Mouse (Mus musculus) CH12.LX (cell line): Measurements from ENCODE around the gene Gcnt1. TPM values are rescaled to one million over a fixed set of nuclear protein-coding genes. Genes with fewer than 3 reads are reported as not detected.

Experiments used
- DNase-seq: peaks from one replicate; pipeline ENCODE4 v3.0.0-alpha.2; 2013; ENCODE audit errors: extremely low read depth
- H3K27ac ChIP-seq: 2 replicates; pipeline ENCODE4 v1.5.1; 2012; ENCODE audit warnings: low read depth, mild to moderate bottlenecking, control low read depth, moderate library complexity; ENCODE audit not compliant: insufficient read depth
- H3K27me3 ChIP-seq: replicated peaks from 2 replicates; pipeline ENCODE3; 2012; ENCODE audit warnings: inconsistent platforms
- H3K36me3 ChIP-seq, 2 experiments: replicated peaks in 1 of 2; 2 replicates each; pipeline versions ENCODE3 to v1.6.1; 2012; ENCODE audit warnings: inconsistent platforms in 1 of 2, low read length in 1 of 2, mild to moderate bottlenecking in 1 of 2, mixed read lengths in 1 of 2, moderate library complexity in 1 of 2; ENCODE audit not compliant: control insufficient read depth in 1 of 2, insufficient read depth in 1 of 2
- H3K4me1 ChIP-seq, 2 experiments: 2 replicates each; pipeline ENCODE4 v1.6.1; 2012; ENCODE audit warnings: inconsistent platforms in 1 of 2, moderate library complexity in 1 of 2; ENCODE audit not compliant: insufficient read depth in 2 of 2, control insufficient read depth in 1 of 2
- H3K4me2 ChIP-seq: 2 replicates; pipeline ENCODE4 v1.6.1; 2012; ENCODE audit warnings: low read depth, mild to moderate bottlenecking, control low read depth; ENCODE audit not compliant: poor library complexity, insufficient read depth, severe bottlenecking
- H3K4me3 ChIP-seq, 3 experiments: fragments of 150-350 bp in 1 of 3; sonication (generic) in 1 of 3; replicated peaks in 1 of 3; 2 replicates each; pipeline versions ENCODE3 to v1.5.1; 2011 to 2012; ENCODE audit warnings: low read depth in 2 of 3, low read length in 2 of 3, mild to moderate bottlenecking in 2 of 3, moderate library complexity in 2 of 3, control low read depth in 1 of 3, improper control_type of control experiment in 1 of 3, inconsistent platforms in 1 of 3, mixed read lengths in 1 of 3; ENCODE audit not compliant: poor library complexity in 1 of 3
- H3K79me2 ChIP-seq: replicated peaks from 2 replicates; pipeline ENCODE4 v1.6.1; 2012; ENCODE audit warnings: mild to moderate bottlenecking, moderate library complexity; ENCODE audit not compliant: control insufficient read depth, poor library complexity, insufficient read depth, severe bottlenecking; ENCODE audit errors: extremely low read depth
- H3K9ac ChIP-seq: 2 replicates; pipeline ENCODE4 v1.6.1; 2012; ENCODE audit warnings: low read depth, mild to moderate bottlenecking, control low read depth, moderate library complexity; ENCODE audit not compliant: insufficient read depth
- H3K9me3 ChIP-seq: replicated peaks from 2 replicates; pipeline ENCODE3; 2012; ENCODE audit warnings: low read length, inconsistent platforms, mixed read lengths
- BHLHE40 ChIP-seq: IDR thresholded peaks from 2 replicates; pipeline ENCODE4 v1.6.1; 2011; ENCODE audit warnings: mild to moderate bottlenecking, low read depth, low read length, improper control_type of control experiment
- CHD1 ChIP-seq: IDR thresholded peaks from 2 replicates; pipeline ENCODE4 v1.6.1; 2012; ENCODE audit warnings: low read depth, low read length, improper control_type of control experiment, inconsistent platforms
- CTCF ChIP-seq, 2 experiments: IDR thresholded peaks in 1 of 2; conservative IDR thresholded peaks in 1 of 2; 2 replicates each; pipeline ENCODE4 v1.5.1; 2011 to 2012; ENCODE audit warnings: low read depth in 2 of 2, low read length in 2 of 2, improper control_type of control experiment in 1 of 2, inconsistent platforms in 1 of 2, mild to moderate bottlenecking in 1 of 2, moderate library complexity in 1 of 2
- E2F4 ChIP-seq: IDR thresholded peaks from 2 replicates; pipeline ENCODE4 v1.6.1; 2011; ENCODE audit warnings: low read depth, low read length, improper control_type of control experiment; ENCODE audit not compliant: insufficient replicate concordance
- EP300 ChIP-seq: IDR thresholded peaks from 2 replicates; pipeline ENCODE4 v1.6.1; 2011; ENCODE audit warnings: low read length, improper control_type of control experiment
- GABPA ChIP-seq: IDR thresholded peaks from 2 replicates; pipeline ENCODE4 v1.6.1; 2012; ENCODE audit warnings: low read depth, low read length, improper control_type of control experiment, inconsistent platforms; ENCODE audit not compliant: insufficient replicate concordance
- HCFC1 ChIP-seq: IDR thresholded peaks from 2 replicates; pipeline ENCODE4 v1.6.1; 2012; ENCODE audit warnings: low read depth, mild to moderate bottlenecking, inconsistent platforms, low read length, improper control_type of control experiment
- IRF4 ChIP-seq: IDR thresholded peaks from 2 replicates; pipeline ENCODE4 v1.6.1; 2014; ENCODE audit warnings: low read depth, mild to moderate bottlenecking, inconsistent platforms, low read length, improper control_type of control experiment
- JUN ChIP-seq: IDR thresholded peaks from 2 replicates; pipeline ENCODE4 v1.6.1; 2011; ENCODE audit warnings: low read depth, mild to moderate bottlenecking, low read length, improper control_type of control experiment, moderate library complexity; ENCODE audit not compliant: insufficient read depth
- JUND ChIP-seq: conservative IDR thresholded peaks from 2 replicates; pipeline ENCODE4 v1.6.1; 2011; ENCODE audit warnings: low read depth, low read length, improper control_type of control experiment
- MAFK ChIP-seq: IDR thresholded peaks from 2 replicates; pipeline ENCODE4 v1.6.1; 2011; ENCODE audit warnings: low read length, improper control_type of control experiment; ENCODE audit not compliant: insufficient replicate concordance
- MEF2A ChIP-seq: IDR thresholded peaks from 2 replicates; pipeline ENCODE4 v1.6.1; 2014; ENCODE audit warnings: low read depth, mild to moderate bottlenecking, inconsistent platforms, low read length, improper control_type of control experiment, borderline replicate concordance
- MYC ChIP-seq: IDR thresholded peaks from 2 replicates; pipeline ENCODE4 v1.6.1; 2011; ENCODE audit warnings: low read depth, mild to moderate bottlenecking, improper control_type of control experiment, low read length
- NRF1 ChIP-seq: IDR thresholded peaks from 2 replicates; pipeline ENCODE4 v1.6.1; 2014; ENCODE audit warnings: low read depth, mild to moderate bottlenecking, inconsistent platforms, low read length, improper control_type of control experiment, moderate library complexity
- PAX5 ChIP-seq: IDR thresholded peaks from 2 replicates; pipeline ENCODE4 v1.6.1; 2012; ENCODE audit warnings: low read length, inconsistent platforms, mixed read lengths
- POLR2AphosphoS2 ChIP-seq: IDR thresholded peaks from 2 replicates; pipeline ENCODE4 v1.6.1; 2011; ENCODE audit warnings: low read depth, low read length, improper control_type of control experiment
- RAD21 ChIP-seq: IDR thresholded peaks from 2 replicates; pipeline ENCODE4 v1.6.1; 2011; ENCODE audit warnings: low read depth, mild to moderate bottlenecking, low read length, improper control_type of control experiment, moderate library complexity
- RCOR1 ChIP-seq: conservative IDR thresholded peaks from 2 replicates; pipeline ENCODE4 v1.6.1; 2012; ENCODE audit warnings: low read depth, mild to moderate bottlenecking, inconsistent platforms, low read length, improper control_type of control experiment
- SIN3A ChIP-seq: IDR thresholded peaks from 2 replicates; pipeline ENCODE4 v1.6.1; 2012; ENCODE audit warnings: low read length, improper control_type of control experiment, inconsistent platforms
- SMC3 ChIP-seq: IDR thresholded peaks from 2 replicates; pipeline ENCODE4 v1.6.1; 2011; ENCODE audit warnings: low read depth, low read length, improper control_type of control experiment
- TBP ChIP-seq: conservative IDR thresholded peaks from 2 replicates; pipeline ENCODE4 v1.6.1; 2011; ENCODE audit warnings: low read depth, low read length, improper control_type of control experiment
- TCF12 ChIP-seq: IDR thresholded peaks from 2 replicates; pipeline ENCODE4 v1.6.1; 2014; ENCODE audit warnings: low read depth, mild to moderate bottlenecking, inconsistent platforms, low read length, improper control_type of control experiment
- UBTF ChIP-seq: IDR thresholded peaks from 2 replicates; pipeline ENCODE4 v1.6.1; 2012; ENCODE audit warnings: low read depth, mild to moderate bottlenecking, inconsistent platforms, low read length, improper control_type of control experiment, moderate library complexity
- USF1 ChIP-seq: IDR thresholded peaks from 2 replicates; pipeline ENCODE4 v1.6.1; 2014; ENCODE audit warnings: low read depth, mild to moderate bottlenecking, inconsistent platforms, low read length, improper control_type of control experiment
- ZC3H11A ChIP-seq: IDR thresholded peaks from 2 replicates; pipeline ENCODE4 v1.6.1; 2012; ENCODE audit warnings: low read depth, mild to moderate bottlenecking, inconsistent platforms, low read length, improper control_type of control experiment
- ZNF384 ChIP-seq: IDR thresholded peaks from 2 replicates; pipeline ENCODE4 v1.6.1; 2012; ENCODE audit warnings: low read depth, low read length, improper control_type of control experiment, inconsistent platforms
- dilution Hi-C: fragments of 300-500 bp; cut with MboI; formaldehyde crosslinking; loops from 2 replicates; pipeline ENCODE4 v1.14.3; 2020; ENCODE audit warnings: low sequenced_read_pairs; ENCODE audit not compliant: extremely low pct_unique_long_range_greater_than_20kb, extremely low pct_ligation_motif_present
- in situ Hi-C: fragments of 300-500 bp; cut with MboI; formaldehyde crosslinking; loops from 3 replicates; pipeline ENCODE4 v1.14.3; 2019; ENCODE audit warnings: low sequenced_read_pairs, low pct_ligation_motif_present, low pct_unique_long_range_greater_than_20kb, mixed read lengths
- polyA plus RNA-seq: library from polyadenylated mRNA; unstranded; fragments of >175 nt; gene quantifications from 2 replicates; pipeline ENCODE4 v1.2.1, GENCODE M21; 2012; ENCODE audit warnings: low read depth; ENCODE audit not compliant: insufficient read length
- total RNA-seq, 2 experiments: library from RNA; depleted of rRNA; stranded (reverse); fragments of 300-350 nt in 1 of 2; fragments of >200 nt in 1 of 2; gene quantifications; 2 replicates each; pipeline ENCODE4 v1.2.3; 2012 to 2014

The Gcnt1 gene
- total and polyA plus RNA-seq, 3 experiments, result 4.2 to 7.6 (median 6.6) TPM

GRCm38 (mm10) chr19:17355361-17355760 is 17.3 kb downstream of the Gcnt1 start:
- in situ Hi-C loops (no loop called here), dilution Hi-C loops (no loop called here)
- peaks cover 2 to 39% of the 10 kb centered on the region in 2 experiments; a peak in 3 of 4 replicates for H3K4me1 ChIP-seq

GRCm38 (mm10) chr19:17354797-17355196 is 17.8 kb downstream of the Gcnt1 start:
- no peak for DNase-seq
- TF ChIP-seq CHD1 (no peak), UBTF (no peak), POLR2AphosphoS2 (no peak), NRF1 (no peak), TCF12 (no peak), MAFK (no peak), CTCF (conservative IDR thresholded peaks at IDR 0.05 in 1 of 2, IDR thresholded peaks at IDR 0.05 in 1 of 2; ENCODE audit: low read depth in 2 of 2, low read length in 2 of 2) (no peak), GABPA (no peak), IRF4 (no peak), RCOR1 (no peak), HCFC1 (no peak), USF1 (no peak), MYC (no peak), BHLHE40 (no peak)
- dilution Hi-C loops (no loop called here), in situ Hi-C loops (no loop called here)
- Histone ChIP-seq H3K9me3 (no peaks in the 10 kb centered on the region), H3K36me3 (peaks cover 0 to 16% of the 10 kb centered on the region in 2 experiments), H3K4me2 (no peak overlapping the region), H3K4me1 (peaks cover 2 to 39% of the 10 kb centered on the region in 2 experiments; a peak in 3 of 4 replicates), H3K79me2 (no peaks in the 10 kb centered on the region), H3K27ac (no peak overlapping the region), H3K27me3 (no peaks in the 10 kb centered on the region), H3K9ac (no peak overlapping the region), H3K4me3 (no peak overlapping the region)

More at GRCm38 (mm10) chr19:17355361-17355760, 17.3 kb downstream of the Gcnt1 start:
- Histone ChIP-seq H3K4me3 (peak overlapping the region in 1 of 3 experiments; percentile 64), H3K27me3 (no peaks in the 10 kb centered on the region)
- TF ChIP-seq CHD1, result no peak
- no peak for TF ChIP-seq ZNF384
- TF ChIP-seq MYC, result no peak
- TF ChIP-seq TBP, result no peak
- TF ChIP-seq EP300, result no peak
- no peak for TF ChIP-seq BHLHE40
- no peak for TF ChIP-seq CTCF (conservative IDR thresholded peaks at IDR 0.05 in 1 of 2, IDR thresholded peaks at IDR 0.05 in 1 of 2; ENCODE audit: low read depth in 2 of 2, low read length in 2 of 2)
- no peak for TF ChIP-seq SMC3
- TF ChIP-seq PAX5, result no peak
- TF ChIP-seq RAD21, result no peak
- TF ChIP-seq USF1, result no peak
- no peak for TF ChIP-seq JUND
- TF ChIP-seq E2F4, result no peak
- TF ChIP-seq JUN, result no peak
- no peak for TF ChIP-seq ZC3H11A
- TF ChIP-seq HCFC1, result no peak
- TF ChIP-seq SIN3A, result no peak
- TF ChIP-seq MEF2A, result no peak
- TF ChIP-seq MAFK, result no peak
- no peak for TF ChIP-seq RCOR1
- TF ChIP-seq, all 38 proteins: peak for 0
- Histone ChIP-seq H3K27ac (no peak overlapping the region), H3K79me2 (no peaks in the 10 kb centered on the region), H3K9me3 (no peaks in the 10 kb centered on the region), H3K4me2 (peak overlapping the region; percentile 48), H3K36me3 (peaks cover 0 to 13% of the 10 kb centered on the region in 2 experiments), H3K9ac (no peak overlapping the region)
- peak; percentile 9 for DNase-seq
